Mouse (Mus musculus): ENCODE data around the gene Sav1. TPM values are rescaled to one million over a fixed set of nuclear protein-coding genes. Genes with fewer than 3 reads are reported as not detected.

Gene Sav1
- polyA plus RNA-seq, 1 experiment from 2014 or later: 7.1 TPM

- Histone ChIP-seq H3K36me3 (no peaks in the 10 kb centered on the region), H3K4me3 (replicated peaks) (no peak overlapping the region), H3K27me3 (no peaks in the 10 kb centered on the region), H3K9ac (no peak overlapping the region), H3K4me1 (no peaks in the 10 kb centered on the region), H3K27ac (no peak overlapping the region), H3K4me2 (no peak overlapping the region), H3K9me3 (replicated peaks) (no peaks in the 10 kb centered on the region)
- ATAC-seq (replicated peaks; ENCODE audit: low FRiP score): no peak
- WGBS: 92% methylated on average over 5 of the region's 5 CpGs
These were observed 40.9 kb downstream of the Sav1 start for GRCm38 (mm10) chr12:69945861-69946260.

GRCm38 (mm10) chr12:69941655-69942329 is 45.0 kb downstream of the Sav1 start:
- no peak overlapping the region for H3K27ac ChIP-seq
- H3K4me1 ChIP-seq: no peaks in the 10 kb centered on the region
- 48% methylated on average over 1 of the region's 1 CpGs for WGBS
- no peaks in the 10 kb centered on the region for H3K36me3 ChIP-seq
- H3K4me3 ChIP-seq (replicated peaks): no peak overlapping the region
- no peak overlapping the region for H3K4me2 ChIP-seq
- no peak overlapping the region for H3K9ac ChIP-seq
- no peaks in the 10 kb centered on the region for H3K9me3 ChIP-seq (replicated peaks)
- ATAC-seq (replicated peaks; ENCODE audit: low FRiP score): no peak
- H3K27me3 ChIP-seq: no peaks in the 10 kb centered on the region

DNA sequence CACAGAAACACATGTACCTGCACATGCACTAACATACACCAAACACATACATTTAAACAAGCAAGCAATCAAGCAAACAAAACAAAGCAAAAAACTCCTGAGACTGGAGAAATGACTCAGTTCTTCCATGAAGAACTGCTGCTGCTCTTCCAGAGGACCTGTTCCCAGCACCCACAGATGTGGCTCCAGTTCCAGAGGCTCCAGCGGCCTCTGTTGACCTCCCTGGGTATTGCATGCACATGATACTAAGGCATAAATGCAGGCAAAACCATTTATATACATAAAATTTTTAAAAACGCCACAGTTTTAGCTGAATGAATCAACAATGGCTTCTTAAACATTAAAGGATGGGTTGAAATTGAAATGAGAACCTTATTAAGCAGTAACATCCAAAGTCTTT is 47.5 kb downstream of the Sav1 start:
- Histone ChIP-seq H3K4me2 (no peak overlapping the region), H3K27ac (no peak overlapping the region), H3K9me3 (replicated peaks) (no peaks in the 10 kb centered on the region), H3K4me1 (no peaks in the 10 kb centered on the region), H3K36me3 (no peaks in the 10 kb centered on the region), H3K27me3 (no peaks in the 10 kb centered on the region), H3K4me3 (replicated peaks) (no peak overlapping the region), H3K9ac (no peak overlapping the region)
- no peak for ATAC-seq (replicated peaks; ENCODE audit: low FRiP score)
- WGBS: 52% methylated on average over 2 of the region's 2 CpGs

GRCm38 (mm10) chr12:69937731-69938130 is 49.1 kb downstream of the Sav1 start:
- no peak overlapping the region for H3K4me3 ChIP-seq (replicated peaks)
- no peak overlapping the region for H3K9ac ChIP-seq
- no peaks in the 10 kb centered on the region for H3K27me3 ChIP-seq
- H3K27ac ChIP-seq: no peak overlapping the region
- H3K9me3 ChIP-seq (replicated peaks): no peaks in the 10 kb centered on the region
- no peak overlapping the region for H3K4me2 ChIP-seq
- no peak for ATAC-seq (replicated peaks; ENCODE audit: low FRiP score)
- WGBS: 90% methylated on average over 5 of the region's 5 CpGs
- no peaks in the 10 kb centered on the region for H3K36me3 ChIP-seq
- no peaks in the 10 kb centered on the region for H3K4me1 ChIP-seq

- Histone ChIP-seq H3K36me3 (no peaks in the 10 kb centered on the region), H3K27me3 (no peaks in the 10 kb centered on the region), H3K9ac (no peak overlapping the region), H3K4me1 (no peaks in the 10 kb centered on the region), H3K9me3 (replicated peaks) (no peaks in the 10 kb centered on the region), H3K4me3 (replicated peaks) (no peak overlapping the region), H3K4me2 (no peak overlapping the region), H3K27ac (no peak overlapping the region)
- no peak for ATAC-seq (replicated peaks; ENCODE audit: low FRiP score)
- 61% methylated on average over 7 of the region's 7 CpGs for WGBS
These were observed 60.1 kb downstream of the Sav1 start for GRCm38 (mm10) chr12:69926716-69927115.

- Histone ChIP-seq H3K4me2 (no peak overlapping the region), H3K27me3 (no peaks in the 10 kb centered on the region), H3K9me3 (replicated peaks) (no peaks in the 10 kb centered on the region), H3K4me3 (replicated peaks) (no peak overlapping the region), H3K4me1 (no peaks in the 10 kb centered on the region), H3K27ac (no peak overlapping the region), H3K36me3 (no peaks in the 10 kb centered on the region), H3K9ac (no peak overlapping the region)
- no peak for ATAC-seq (replicated peaks; ENCODE audit: low FRiP score)
- 16% methylated on average over 5 of the region's 5 CpGs for WGBS
These were observed 62.8 kb downstream of the Sav1 start for GRCm38 (mm10) chr12:69924012-69924411.

DNA sequence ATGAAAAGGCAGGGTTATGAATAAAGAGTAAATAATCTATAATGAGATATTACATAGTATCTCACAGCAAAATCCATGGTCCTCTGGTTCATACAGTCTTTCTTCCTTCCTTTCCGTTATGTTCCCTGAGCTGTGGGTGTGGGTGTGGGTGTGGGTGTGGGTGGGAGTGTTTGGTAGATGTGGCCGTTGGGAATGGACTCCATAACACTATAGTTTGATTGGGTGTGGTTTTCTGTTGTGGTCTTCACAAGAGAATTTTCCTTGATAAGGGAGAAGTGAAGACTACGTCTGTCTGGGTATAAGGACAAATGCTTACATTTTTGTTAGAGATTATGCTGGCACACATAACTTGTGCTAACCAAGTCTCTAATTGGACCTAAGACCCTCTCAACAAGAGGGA is 63.2 kb downstream of the Sav1 start:
- Histone ChIP-seq H3K4me1 (no peaks in the 10 kb centered on the region), H3K9ac (no peak overlapping the region), H3K9me3 (replicated peaks) (no peaks in the 10 kb centered on the region), H3K4me2 (no peak overlapping the region), H3K36me3 (no peaks in the 10 kb centered on the region), H3K27ac (no peak overlapping the region), H3K27me3 (no peaks in the 10 kb centered on the region), H3K4me3 (replicated peaks) (no peak overlapping the region)
- 61% methylated on average over 3 of the region's 3 CpGs for WGBS
- ATAC-seq (replicated peaks; ENCODE audit: low FRiP score): no peak

GRCm38 (mm10) chr12:69923128-69923527 is 63.7 kb downstream of the Sav1 start:
- H3K36me3 ChIP-seq: no peaks in the 10 kb centered on the region
- H3K9ac ChIP-seq: no peak overlapping the region
- H3K4me2 ChIP-seq: no peak overlapping the region
- H3K4me3 ChIP-seq (replicated peaks): no peak overlapping the region
- H3K9me3 ChIP-seq (replicated peaks): no peaks in the 10 kb centered on the region
- no peak for ATAC-seq (replicated peaks; ENCODE audit: low FRiP score)
- no peaks in the 10 kb centered on the region for H3K4me1 ChIP-seq
- no peak overlapping the region for H3K27ac ChIP-seq
- H3K27me3 ChIP-seq: no peaks in the 10 kb centered on the region
- 85% methylated on average over 3 of the region's 3 CpGs for WGBS

DNA sequence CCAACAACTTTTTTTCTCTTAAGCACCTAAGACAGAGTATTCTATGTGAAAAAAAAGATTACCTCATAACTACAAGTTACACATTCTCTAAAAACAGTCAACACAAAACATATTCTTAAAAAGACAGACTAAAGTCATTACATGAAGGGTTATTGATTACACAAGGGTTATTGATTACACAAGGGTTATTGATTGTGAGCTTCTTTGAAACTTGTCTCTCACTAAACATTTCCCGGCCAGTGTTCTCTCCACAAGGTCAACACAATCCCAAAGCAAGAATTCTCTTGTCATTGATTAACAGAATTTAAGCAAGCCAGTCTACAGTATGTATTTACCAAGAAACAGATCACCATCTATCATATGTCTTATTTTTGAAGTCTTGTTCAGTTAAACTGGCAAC is 64.7 kb downstream of the Sav1 start:
- Histone ChIP-seq H3K9ac (no peak overlapping the region), H3K4me2 (no peak overlapping the region), H3K27me3 (no peaks in the 10 kb centered on the region), H3K9me3 (replicated peaks) (no peaks in the 10 kb centered on the region), H3K4me3 (replicated peaks) (no peak overlapping the region), H3K36me3 (no peaks in the 10 kb centered on the region), H3K4me1 (no peaks in the 10 kb centered on the region), H3K27ac (no peak overlapping the region)
- ATAC-seq (replicated peaks; ENCODE audit: low FRiP score): no peak
- 76% methylated on average over 1 of the region's 1 CpGs for WGBS

- no peaks in the 10 kb centered on the region for H3K4me1 ChIP-seq
- H3K36me3 ChIP-seq: no peaks in the 10 kb centered on the region
- H3K4me2 ChIP-seq: no peak overlapping the region
- no peaks in the 10 kb centered on the region for H3K9me3 ChIP-seq (replicated peaks)
- no peak overlapping the region for H3K9ac ChIP-seq
- no peak overlapping the region for H3K4me3 ChIP-seq (replicated peaks)
- no peak overlapping the region for H3K27ac ChIP-seq
- no peak for ATAC-seq (replicated peaks; ENCODE audit: low FRiP score)
- H3K27me3 ChIP-seq: no peaks in the 10 kb centered on the region
- 83% methylated on average over 2 of the region's 2 CpGs for WGBS
These were observed 68.9 kb downstream of the Sav1 start for GRCm38 (mm10) chr12:69917870-69918269.

Other genes with a start within 250 kb of the Sav1 start
- gene Cdkl1, start 195.7 kb downstream of the Sav1 start, polyA plus RNA-seq (2015; fragmentation: Nextera tagmentation; extraction: Ambion mirVana): 21.4 and 24.7 TPM in 2 replicates
- gene Atl1, start 94.4 kb downstream of the Sav1 start, polyA plus RNA-seq (2015; fragmentation: Nextera tagmentation; extraction: Ambion mirVana): 5.4 and 7.7 TPM in 2 replicates
- gene Map4k5, start 93.8 kb downstream of the Sav1 start, polyA plus RNA-seq (2015; fragmentation: Nextera tagmentation; extraction: Ambion mirVana): 34.3 and 36.9 TPM in 2 replicates
- gene Nin, start 126.7 kb upstream of the Sav1 start, polyA plus RNA-seq (2015; fragmentation: Nextera tagmentation; extraction: Ambion mirVana): 13.5 and 13.9 TPM in 2 replicates
- not detected in 2 replicates for gene Abhd12b, start 167.1 kb upstream of the Sav1 start, polyA plus RNA-seq (2015; fragmentation: Nextera tagmentation; extraction: Ambion mirVana)
- gene Pygl, start 244.5 kb upstream of the Sav1 start, polyA plus RNA-seq (2015; fragmentation: Nextera tagmentation; extraction: Ambion mirVana): 37.6 and 38.5 TPM in 2 replicates

Measured in kidney, embryonic 15.5 days (tissue).